Mouse (Mus musculus) neural tube, embryonic 14.5 days (tissue): Measurements from ENCODE around the gene Gm38392. TPM values are rescaled to one million over a fixed set of nuclear protein-coding genes. Genes with fewer than 3 reads are reported as not detected.
"Not testable (repeated sequence)": the region's sequence is repeated elsewhere in the genome, so short reads cannot be mapped to it uniquely, and the experiment has no call there.

ENCODE experiments used
- ATAC-seq: fragments of 200-750 bp; cut with Nextera tagmentation; 2 replicates; pipeline ENCODE4 v1.8.0; 2017; ENCODE audit warnings: low read depth, mild to moderate bottlenecking, moderate TSS enrichment, moderate library complexity
- H3K27ac ChIP-seq: fragments of 300-500 bp; sonication (generic); 2 replicates; pipeline ENCODE4 v1.5.1; 2014; ENCODE audit warnings: low read depth, mild to moderate bottlenecking, control low read depth, low read length, moderate library complexity, mixed read lengths
- H3K27me3 ChIP-seq: fragments of 300-500 bp; sonication (generic); 2 replicates; pipeline ENCODE4 v1.6.1; 2014; ENCODE audit warnings: low read length; ENCODE audit not compliant: control insufficient read depth, insufficient read depth
- H3K36me3 ChIP-seq: fragments of 300-500 bp; sonication (generic); 2 replicates; pipeline ENCODE4 v1.6.1; 2014; ENCODE audit warnings: low read length, mixed read lengths; ENCODE audit not compliant: control insufficient read depth, insufficient read depth
- H3K4me1 ChIP-seq: fragments of 300-500 bp; sonication (generic); 2 replicates; pipeline ENCODE4 v1.6.1; 2014; ENCODE audit warnings: low read length; ENCODE audit not compliant: control insufficient read depth, insufficient read depth
- H3K4me2 ChIP-seq: fragments of 300-500 bp; sonication (generic); 2 replicates; pipeline ENCODE4 v1.6.1; 2014; ENCODE audit warnings: mild to moderate bottlenecking, low read depth, low read length, control low read depth
- H3K4me3 ChIP-seq: fragments of 300-500 bp; sonication (generic); 2 replicates; pipeline ENCODE4 v1.5.1; 2014; ENCODE audit warnings: low read depth, low read length, control low read depth, mixed read lengths
- H3K9ac ChIP-seq: fragments of 300-500 bp; sonication (generic); replicated peaks from 2 replicates; pipeline ENCODE4 v1.6.1; 2014; ENCODE audit warnings: low read depth, mild to moderate bottlenecking, control low read depth, low read length, mixed read lengths
- H3K9me3 ChIP-seq: fragments of 300-500 bp; sonication (generic); 2 replicates; pipeline ENCODE4 v1.6.1; 2016; ENCODE audit warnings: low read length; ENCODE audit not compliant: control insufficient read depth
- WGBS: fragments of 180-500 bp; shearing (Covaris S2); extraction: QIAGEN DNeasy Blood & Tissue Kit; methylation state at CpG from one replicate; pipeline ENCODE4 v1.1.7; 2014; 5-methylcytosine and 5-hydroxymethylcytosine counted together
- polyA plus RNA-seq: library from polyadenylated mRNA; unstranded; fragments of >200 nt; fragmentation: Nextera tagmentation; extraction: Ambion mirVana; gene quantifications from 2 replicates; pipeline ENCODE4 v1.2.1, GENCODE M21; 2014

Gene Gm38392
- polyA plus RNA-seq, 1 experiment from 2014 or later = 0.72 TPM

GRCm38 (mm10) chr3:88284815-88285564, 2.0 kb downstream of the Gm38392 start:
- not testable (repeated sequence) for H3K4me1 ChIP-seq, H3K4me3 ChIP-seq, H3K36me3 ChIP-seq, H3K4me2 ChIP-seq, ATAC-seq, H3K9me3 ChIP-seq, H3K27ac ChIP-seq, H3K9ac ChIP-seq, H3K27me3 ChIP-seq
- WGBS = 97% methylated on average over 14 of the region's 14 CpGs

- ATAC-seq = not testable (repeated sequence)
Measured at GRCm38 (mm10) chr3:88281141-88281916, 5.7 kb downstream of the Gm38392 start.

GRCm38 (mm10) chr3:88280035-88280434, 7.0 kb downstream of the Gm38392 start:
- no peak overlapping the region for H3K9ac ChIP-seq
- H3K9me3 ChIP-seq = no peaks in the 10 kb centered on the region
- ATAC-seq = no peak
- no peak overlapping the region for H3K27ac ChIP-seq
- no peaks in the 10 kb centered on the region for H3K27me3 ChIP-seq
- WGBS = 92% methylated on average over 2 of the region's 2 CpGs
- H3K36me3 ChIP-seq = no peaks in the 10 kb centered on the region
- no peak overlapping the region for H3K4me2 ChIP-seq
- no peak overlapping the region for H3K4me3 ChIP-seq
- no peaks in the 10 kb centered on the region for H3K4me1 ChIP-seq

More at GRCm38 (mm10) chr3:88281141-88281916, 5.7 kb downstream of the Gm38392 start:
- H3K4me1 ChIP-seq, H3K9ac ChIP-seq, H3K36me3 ChIP-seq, H3K4me2 ChIP-seq, H3K27ac ChIP-seq, H3K4me3 ChIP-seq, H3K27me3 ChIP-seq, H3K9me3 ChIP-seq: not testable (repeated sequence)
- 67% methylated on average over 11 of the region's 11 CpGs for WGBS

GRCm38 (mm10) chr3:88276529-88277143, 10.4 kb downstream of the Gm38392 start:
- Histone ChIP-seq H3K4me3 (no peak overlapping the region), H3K4me2 (no peak overlapping the region), H3K4me1 (no peaks in the 10 kb centered on the region), H3K27ac (no peak overlapping the region), H3K27me3 (no peaks in the 10 kb centered on the region), H3K9ac (no peak overlapping the region), H3K9me3 (no peaks in the 10 kb centered on the region), H3K36me3 (no peaks in the 10 kb centered on the region)
- no peak for ATAC-seq
- 50% methylated on average over 7 of the region's 7 CpGs for WGBS

GRCm38 (mm10) chr3:88276121-88276520, 10.9 kb downstream of the Gm38392 start:
- ATAC-seq = no peak
- Histone ChIP-seq H3K36me3 (no peaks in the 10 kb centered on the region), H3K4me1 (no peaks in the 10 kb centered on the region), H3K4me2 (no peak overlapping the region), H3K9me3 (no peaks in the 10 kb centered on the region), H3K27me3 (no peaks in the 10 kb centered on the region), H3K9ac (no peak overlapping the region), H3K27ac (no peak overlapping the region), H3K4me3 (no peak overlapping the region)
- 75% methylated on average over 2 of the region's 2 CpGs for WGBS

- no peaks in the 10 kb centered on the region for H3K9me3 ChIP-seq
- H3K27me3 ChIP-seq = no peaks in the 10 kb centered on the region
- no peak for ATAC-seq
- H3K4me2 ChIP-seq = no peak overlapping the region
- WGBS = 96% methylated on average over 4 of the region's 4 CpGs
- no peaks in the 10 kb centered on the region for H3K4me1 ChIP-seq
- H3K4me3 ChIP-seq = no peak overlapping the region
- no peaks in the 10 kb centered on the region for H3K36me3 ChIP-seq
- H3K27ac ChIP-seq = no peak overlapping the region
- H3K9ac ChIP-seq = no peak overlapping the region
Measured at GRCm38 (mm10) chr3:88274002-88274401, 13.0 kb downstream of the Gm38392 start.

GRCm38 (mm10) chr3:88271859-88272258, 15.2 kb downstream of the Gm38392 start:
- no peaks in the 10 kb centered on the region for H3K36me3 ChIP-seq
- 91% methylated on average over 3 of the region's 3 CpGs for WGBS
- no peak overlapping the region for H3K4me2 ChIP-seq
- H3K4me3 ChIP-seq = no peak overlapping the region
- H3K9me3 ChIP-seq = no peaks in the 10 kb centered on the region
- H3K9ac ChIP-seq = no peak overlapping the region
- no peaks in the 10 kb centered on the region for H3K4me1 ChIP-seq
- H3K27ac ChIP-seq = no peak overlapping the region
- H3K27me3 ChIP-seq = no peaks in the 10 kb centered on the region
- no peak for ATAC-seq

GRCm38 (mm10) chr3:88271298-88271697, 15.7 kb downstream of the Gm38392 start:
- not testable (repeated sequence) for H3K36me3 ChIP-seq, ATAC-seq, H3K4me3 ChIP-seq, H3K9me3 ChIP-seq, H3K27me3 ChIP-seq, H3K4me2 ChIP-seq, H3K4me1 ChIP-seq, H3K27ac ChIP-seq, H3K9ac ChIP-seq
- WGBS = 96% methylated on average over 2 of the region's 2 CpGs

GRCm38 (mm10) chr3:88268991-88269390, 18.0 kb downstream of the Gm38392 start:
- Histone ChIP-seq H3K4me2 (no peak overlapping the region), H3K9me3 (no peaks in the 10 kb centered on the region), H3K9ac (no peak overlapping the region), H3K36me3 (no peaks in the 10 kb centered on the region), H3K4me1 (no peaks in the 10 kb centered on the region), H3K27me3 (no peaks in the 10 kb centered on the region), H3K27ac (no peak overlapping the region), H3K4me3 (no peak overlapping the region)
- no peak for ATAC-seq
- 92% methylated on average over 5 of the region's 5 CpGs for WGBS
